Mouse (Mus musculus): ENCODE data around the gene Psmd1. TPM values are rescaled to one million over a fixed set of nuclear protein-coding genes. Genes with fewer than 3 reads are reported as not detected.
A peak's percentile ranks its signal among the peaks of the same experiment; 100 is the strongest.
"Not testable (repeated sequence)": the region's sequence is repeated elsewhere in the genome, so short reads cannot be mapped to it uniquely, and the experiment has no call there.

The Psmd1 gene
- 100 to 1,000 TPM in 1 of 2 experiments, 10 to 100 TPM in 1; 95.2 to 101 TPM for total RNA-seq (2021)
- long read RNA-seq, experiment 1, transcript Psmd1-201 (25 exons, 3,112 nt): major isoform, 19 of 156 reads
- long read RNA-seq, experiment 1, partial matches to known transcripts: 128 of 156 reads
- long read RNA-seq, experiment 1, other reads (novel, unspliced or antisense): 9 of 156 reads
- long read RNA-seq, experiment 2, transcript Psmd1-201 (25 exons, 3,112 nt): major isoform, 40 of 68 reads
- long read RNA-seq, experiment 2, partial matches to known transcripts: 26 of 68 reads
- long read RNA-seq, experiment 2, other reads (novel, unspliced or antisense): 2 of 68 reads

GRCm38 (mm10) chr1:86064271-86064991 lies at the start of gene Psmd1:
Gene Psmd1 (plus strand): TSS chr1:86064387.
- peak; percentile 91 for DNase-seq

- not testable (repeated sequence) for DNase-seq
These were observed 48.4 kb upstream of the Psmd1 start for GRCm38 (mm10) chr1:86015758-86016157.

- DNase-seq: no peak
These were observed 47.7 kb upstream of the Psmd1 start, which contains the start of gene Spata3 for GRCm38 (mm10) chr1:86016516-86016915. Gene Spata3 (plus strand): TSS chr1:86016816.

GRCm38 (mm10) chr1:86018235-86019055 lies 45.7 kb upstream of the Psmd1 start:
- peak; percentile 62 for DNase-seq

- DNase-seq: no peak
These were observed 42.7 kb upstream of the Psmd1 start for GRCm38 (mm10) chr1:86021365-86021989.

- no peak for DNase-seq
These were observed 31.8 kb upstream of the Psmd1 start for GRCm38 (mm10) chr1:86032273-86032987.

- no peak for DNase-seq
These were observed 25.8 kb upstream of the Psmd1 start for GRCm38 (mm10) chr1:86038191-86038951.

- DNase-seq: no peak
These were observed 24.1 kb upstream of the Psmd1 start for GRCm38 (mm10) chr1:86040131-86040530.

- no peak for DNase-seq
These were observed 23.4 kb upstream of the Psmd1 start for GRCm38 (mm10) chr1:86040817-86041216.

GRCm38 (mm10) chr1:86045056-86045455 lies 19.1 kb upstream of the Psmd1 start:
- no peak for DNase-seq

GRCm38 (mm10) chr1:86045848-86046805 lies 18.1 kb upstream of the Psmd1 start, which contains the start of gene 2810459M11Rik:
Gene 2810459M11Rik (plus strand): TSS chr1:86045863.
- peak; percentile 56 for DNase-seq

GRCm38 (mm10) chr1:86046833-86047563 lies 17.2 kb upstream of the Psmd1 start:
- no peak for DNase-seq

- DNase-seq: no peak
These were observed 16.0 kb upstream of the Psmd1 start for GRCm38 (mm10) chr1:86048231-86048630.

- DNase-seq: no peak
These were observed 15.4 kb upstream of the Psmd1 start for GRCm38 (mm10) chr1:86048744-86049143.

- peak; percentile 83 for DNase-seq
These were observed 10.8 kb upstream of the Psmd1 start for GRCm38 (mm10) chr1:86053198-86053921.

- no peak for DNase-seq
These were observed 9.2 kb upstream of the Psmd1 start for GRCm38 (mm10) chr1:86054943-86055342.

GRCm38 (mm10) chr1:86056284-86056683 lies 7.9 kb upstream of the Psmd1 start:
- DNase-seq: peak; percentile 18
